Mouse (Mus musculus) brain, adult 2 months (tissue): Measurements from ENCODE around the gene Senp1.

ENCODE experiments used
- DNase-seq: peaks from one replicate; pipeline ENCODE4 v3.0.0; 2011; ENCODE audit warnings: low read depth, low spot score

Senp1 gene

DNA sequence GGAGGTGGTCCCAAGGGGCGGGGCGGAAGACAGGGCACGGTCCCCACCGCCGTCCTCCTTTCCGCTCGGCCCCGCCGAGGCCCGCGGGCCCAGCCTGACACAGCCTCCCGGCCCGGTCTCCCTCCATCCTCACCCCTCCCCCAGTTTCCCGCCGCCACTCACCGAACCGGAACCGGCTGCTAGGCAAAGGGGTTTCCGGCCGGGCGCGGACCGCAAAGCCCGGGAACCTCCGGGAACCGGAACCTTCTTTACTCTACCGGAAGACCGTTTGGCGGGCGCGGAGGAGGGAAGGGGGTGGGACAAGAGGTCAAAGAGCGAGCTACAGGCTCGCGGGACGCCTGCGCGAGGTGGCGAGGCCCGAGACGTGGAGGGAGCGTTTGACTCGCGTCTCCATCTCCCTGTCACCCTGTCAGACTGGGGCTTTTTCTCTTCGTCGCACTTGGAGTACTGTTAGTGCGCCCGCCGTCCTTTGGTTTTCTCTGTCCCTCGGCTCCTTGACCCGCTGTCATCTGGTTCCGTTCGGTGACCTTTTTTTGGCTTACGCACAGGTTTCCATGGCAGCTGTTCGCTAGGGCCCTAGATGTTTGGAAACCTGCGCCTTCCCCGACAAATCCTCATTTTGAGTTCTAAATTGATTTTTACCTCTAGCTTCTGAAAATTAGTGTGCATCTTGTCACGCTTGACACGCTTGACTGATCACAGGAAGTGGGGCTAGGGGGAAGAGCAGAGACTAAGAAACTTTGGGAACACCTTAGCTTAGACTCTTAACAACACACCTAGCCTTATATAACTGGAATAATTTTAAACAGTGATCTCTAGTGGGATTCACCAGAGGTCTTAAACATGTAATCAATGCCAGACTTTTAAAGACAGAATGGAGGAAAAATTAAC, at the start of gene Senp1:
Gene Senp1 (minus strand): TSS at position 624 of the 891 bp plus-strand sequence.
- DNase-seq = peak; percentile 96

DNA sequence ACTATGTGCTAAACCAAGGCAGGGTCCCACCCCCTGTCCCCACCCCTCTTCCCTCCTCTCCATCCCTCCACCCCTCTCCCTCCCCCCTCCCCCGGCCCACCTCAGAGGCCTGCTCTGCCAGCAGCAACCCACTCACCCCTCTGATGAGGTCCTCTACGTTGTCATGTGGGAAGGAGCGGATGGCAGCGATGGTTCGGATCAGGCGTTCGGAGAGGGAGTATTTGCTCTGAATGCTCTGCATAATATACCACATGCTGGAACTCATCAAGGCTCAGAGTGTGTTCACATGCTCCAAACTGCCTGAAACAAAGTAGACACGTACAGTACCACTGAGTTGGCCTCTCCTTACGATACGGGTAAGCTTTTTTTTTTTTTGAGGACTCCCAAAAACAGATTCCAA, 49.0 kb upstream of the Senp1 start:
- peak; percentile 53 for DNase-seq

DNA sequence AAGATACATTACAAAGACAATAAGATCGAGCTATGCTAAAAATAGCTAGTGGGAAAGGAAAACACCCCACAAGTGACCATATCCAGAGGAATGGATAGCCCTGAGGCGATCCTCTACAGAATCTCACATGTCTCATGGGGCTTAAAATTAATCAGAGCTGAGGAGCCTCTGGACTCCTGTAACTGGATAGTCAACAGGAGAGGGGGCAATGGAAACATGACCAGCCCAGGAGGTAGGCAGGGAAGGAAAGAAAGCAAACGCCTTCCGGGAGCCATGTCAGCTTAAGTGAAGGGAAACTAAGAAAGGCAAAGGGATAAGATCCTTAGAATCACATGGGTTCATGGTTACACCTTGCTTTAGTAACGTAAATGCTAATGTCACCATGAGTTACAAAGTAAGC, 47.3 kb upstream of the Senp1 start:
- no peak for DNase-seq

DNA sequence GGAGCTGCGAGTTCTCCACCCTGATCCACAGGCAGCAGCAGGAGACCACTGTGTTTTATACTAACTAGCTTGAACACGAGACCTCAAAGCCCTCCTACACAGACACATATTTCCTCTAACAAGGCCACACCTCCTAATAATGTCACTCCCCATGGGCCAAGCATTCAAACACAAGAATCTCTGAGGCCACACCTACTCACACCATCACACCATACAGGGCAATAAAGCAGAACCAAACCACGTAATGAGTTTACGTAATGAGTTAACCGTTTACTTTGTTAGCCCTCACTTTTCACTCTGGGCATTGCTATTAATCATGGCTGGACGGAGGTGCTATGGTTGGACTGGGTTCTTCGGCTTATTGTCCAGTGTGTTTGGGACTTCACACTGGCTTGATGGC, 46.2 kb upstream of the Senp1 start:
- DNase-seq = no peak

DNA sequence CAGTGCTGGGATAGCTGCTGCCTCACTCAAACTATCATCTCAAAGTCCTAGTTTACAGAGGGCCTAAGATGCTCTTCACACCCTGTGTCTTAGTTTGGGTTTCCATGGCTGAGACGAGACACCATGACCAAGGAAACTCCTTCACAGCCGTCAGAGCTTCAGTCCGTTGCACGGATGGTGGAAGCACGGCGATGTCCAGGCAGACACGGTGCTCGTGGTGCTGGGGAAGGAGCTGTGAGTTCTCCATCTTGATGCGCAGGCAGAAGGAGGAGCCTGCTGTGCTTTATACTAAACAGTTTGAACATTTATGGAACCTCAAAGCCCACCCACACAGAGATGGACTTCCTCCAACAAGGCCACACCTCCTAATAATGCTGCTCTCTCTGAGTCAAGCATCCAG, 43.3 kb upstream of the Senp1 start:
- no peak for DNase-seq

DNA sequence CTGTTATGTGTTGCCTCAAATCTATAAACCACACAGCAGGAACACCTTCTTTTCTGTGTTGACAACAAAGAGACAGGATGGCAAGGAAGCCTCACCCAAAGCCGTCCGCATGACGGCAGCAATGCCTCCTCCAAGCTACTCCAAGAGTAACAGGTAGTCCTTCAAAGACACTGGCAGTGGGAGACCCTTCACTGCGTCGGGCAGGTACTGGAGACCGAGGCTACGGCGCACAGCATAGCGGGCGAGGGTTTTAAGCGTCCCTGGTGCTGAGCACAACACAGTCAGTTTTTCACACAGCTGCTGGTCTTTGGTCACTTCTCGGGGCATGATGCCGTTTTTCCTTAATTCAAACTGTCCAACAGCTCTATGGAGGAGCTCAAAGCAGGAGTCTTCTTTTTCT, 42.1 kb upstream of the Senp1 start:
- DNase-seq = no peak

DNA sequence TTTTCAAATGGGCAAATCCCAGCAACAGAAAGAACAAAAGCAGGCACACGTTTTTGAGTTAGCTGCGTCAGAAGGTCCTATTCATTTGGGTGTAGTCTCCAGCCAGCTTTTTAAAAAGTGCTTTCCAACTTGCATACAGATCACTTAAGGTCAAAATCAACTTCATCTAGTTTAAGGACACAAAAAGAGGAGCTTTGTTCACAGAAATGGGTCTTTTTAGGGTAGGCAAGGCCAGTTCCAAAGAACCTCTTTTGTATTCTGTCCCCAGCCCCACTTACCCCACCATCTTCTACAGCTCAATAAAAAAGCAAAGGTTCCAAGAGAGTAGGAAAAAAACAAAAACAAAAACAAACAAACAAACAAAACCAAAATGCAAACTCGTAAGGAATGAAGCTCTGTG, 41.1 kb upstream of the Senp1 start:
- no peak for DNase-seq

DNA sequence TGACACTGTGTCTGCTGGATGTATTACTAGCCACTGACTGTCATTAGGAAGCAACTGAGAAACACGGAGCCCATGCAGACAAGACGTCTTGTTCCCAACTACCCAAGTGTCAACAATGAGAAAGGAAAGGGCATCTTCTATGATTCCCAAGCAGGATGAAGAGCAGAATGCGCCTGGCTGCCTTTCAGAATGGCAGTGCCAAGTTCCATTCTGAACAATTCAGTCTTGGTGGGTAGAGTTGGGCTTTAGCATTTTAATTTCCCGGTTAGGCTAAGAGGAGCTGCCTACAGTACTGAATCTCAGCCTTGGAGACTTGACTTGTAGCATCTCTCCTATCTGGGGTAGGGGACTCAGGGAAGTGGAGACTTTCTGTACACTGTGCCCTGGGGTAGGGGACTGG, 40.5 kb upstream of the Senp1 start:
- no peak for DNase-seq

DNA sequence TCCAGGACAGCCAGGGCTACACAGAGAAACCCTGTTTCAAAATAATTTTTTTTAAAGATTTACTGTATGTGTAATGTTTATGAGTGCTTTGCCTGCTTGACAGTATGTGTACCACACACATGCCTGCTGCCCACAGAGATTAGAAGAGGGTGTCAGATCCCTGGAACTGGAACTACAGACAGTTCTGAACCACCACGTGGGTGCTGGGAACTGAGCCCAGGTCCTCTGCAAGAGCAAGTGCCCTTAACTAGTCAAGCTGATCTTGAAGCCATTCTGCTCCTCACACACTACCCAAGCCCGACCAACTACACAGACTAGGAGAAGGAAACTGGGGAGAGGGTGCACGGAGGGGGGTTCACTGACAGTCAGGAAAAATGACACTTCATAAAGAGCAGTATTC, 39.9 kb upstream of the Senp1 start:
- no peak for DNase-seq

DNA sequence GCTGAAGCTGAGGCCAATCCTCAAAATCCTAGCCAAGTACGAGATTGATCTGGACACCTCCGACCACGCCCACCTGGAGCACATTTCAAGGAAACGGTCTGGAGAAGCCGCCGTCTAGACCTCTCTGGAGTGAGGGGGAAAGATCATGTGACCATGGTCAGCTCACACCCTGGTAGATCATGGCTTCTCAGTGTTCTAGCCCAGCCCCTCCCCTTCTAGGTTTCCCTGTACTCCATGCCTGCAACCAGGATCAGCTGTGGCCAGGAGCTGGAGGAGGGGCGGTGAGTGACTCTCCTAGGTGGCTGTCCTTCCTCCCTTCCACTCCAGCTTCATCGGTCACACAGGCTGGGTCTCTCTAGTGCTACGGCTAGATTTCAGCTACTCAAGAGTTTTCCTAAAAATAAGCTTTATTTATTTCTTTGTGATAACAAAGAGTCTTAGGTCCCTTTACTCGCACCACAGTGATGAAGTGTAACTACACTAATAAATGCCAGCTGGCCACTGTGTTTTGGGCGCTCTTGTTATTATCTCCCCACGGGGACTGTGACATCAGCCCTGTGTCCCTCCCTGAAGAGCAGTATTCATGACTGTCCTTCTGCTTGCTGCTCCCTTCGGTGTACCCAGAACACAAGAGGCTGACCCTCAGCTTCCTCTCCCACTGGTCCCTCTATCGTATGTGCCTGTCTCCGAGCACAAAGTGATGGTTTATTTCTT, 38.6 kb upstream of the Senp1 start:
- DNase-seq = no peak

DNA sequence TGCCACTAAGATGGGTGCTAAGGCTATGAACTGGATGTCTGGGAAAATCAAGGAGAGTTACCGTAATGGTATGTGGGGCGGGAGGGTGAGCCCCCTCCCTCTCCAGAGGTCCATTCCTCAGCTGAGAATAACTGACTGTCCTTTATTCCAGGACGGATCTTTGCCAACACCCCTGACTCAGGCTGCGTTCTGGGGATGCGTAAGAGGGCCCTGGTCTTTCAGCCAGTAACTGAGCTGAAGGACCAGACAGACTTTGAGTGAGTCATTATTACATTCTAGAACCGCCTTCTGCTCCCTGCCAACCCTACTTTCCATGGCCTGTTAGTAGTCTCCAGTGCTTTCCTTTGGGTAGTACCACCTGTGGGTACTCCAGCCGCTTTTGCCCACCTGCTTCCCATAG, 37.9 kb upstream of the Senp1 start:
- DNase-seq = no peak

DNA sequence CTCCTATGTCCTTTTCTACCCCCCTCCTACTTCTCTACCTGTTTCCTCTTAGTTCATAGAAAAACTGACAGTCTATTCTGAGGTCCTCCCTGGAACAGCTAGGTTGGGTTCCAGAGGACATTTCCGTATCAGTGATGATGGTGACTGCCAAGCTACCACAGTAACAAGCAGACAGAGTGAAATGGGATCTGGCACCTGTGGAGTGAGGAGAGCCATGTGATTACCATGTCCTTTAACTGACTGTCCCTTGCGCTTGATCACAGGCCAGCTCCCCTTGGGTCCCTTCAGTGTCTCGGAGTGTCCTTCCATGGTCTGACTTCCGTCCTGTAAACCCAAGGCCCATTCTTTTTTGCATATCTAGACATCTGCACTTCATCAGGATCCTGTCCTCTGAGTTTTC, 37.5 kb upstream of the Senp1 start:
- DNase-seq = no peak

DNA sequence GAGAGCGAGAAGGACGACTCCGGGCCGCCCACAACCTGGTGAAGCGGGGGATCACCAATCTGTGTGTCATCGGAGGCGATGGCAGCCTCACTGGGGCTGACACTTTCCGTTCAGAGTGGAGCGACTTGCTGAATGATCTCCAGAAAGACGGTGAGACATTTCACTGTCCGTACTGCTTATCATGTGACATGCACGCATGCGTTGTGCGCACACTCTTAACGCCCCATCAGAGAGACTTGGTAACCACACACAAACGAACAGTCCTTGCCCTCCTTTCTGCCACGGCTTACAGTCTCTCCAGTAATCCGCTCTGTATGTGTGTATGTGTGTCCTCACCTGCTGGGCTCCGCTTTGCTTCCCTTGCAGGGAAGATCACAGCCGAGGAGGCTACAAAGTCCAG, 27.3 kb upstream of the Senp1 start:
- no peak for DNase-seq

DNA sequence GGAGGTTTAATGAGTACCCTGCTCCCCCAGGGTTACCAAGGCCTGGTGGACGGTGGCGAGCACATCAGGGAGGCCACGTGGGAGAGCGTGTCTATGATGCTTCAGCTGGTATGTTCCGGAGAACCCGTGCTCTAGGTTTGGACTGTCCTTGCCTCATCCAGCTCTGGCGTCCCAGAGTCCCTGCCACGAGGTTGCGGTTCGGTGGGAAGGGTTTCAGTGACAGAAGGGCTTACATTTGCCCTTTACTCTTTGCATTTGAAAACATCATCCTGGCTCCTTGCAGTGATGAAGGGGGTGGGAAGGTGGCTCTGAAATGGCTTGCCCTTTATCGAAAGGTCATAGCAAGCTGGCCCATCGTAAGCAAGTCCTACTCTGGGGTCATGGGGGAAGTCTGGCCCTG, 25.8 kb upstream of the Senp1 start:
- DNase-seq = no peak

DNA sequence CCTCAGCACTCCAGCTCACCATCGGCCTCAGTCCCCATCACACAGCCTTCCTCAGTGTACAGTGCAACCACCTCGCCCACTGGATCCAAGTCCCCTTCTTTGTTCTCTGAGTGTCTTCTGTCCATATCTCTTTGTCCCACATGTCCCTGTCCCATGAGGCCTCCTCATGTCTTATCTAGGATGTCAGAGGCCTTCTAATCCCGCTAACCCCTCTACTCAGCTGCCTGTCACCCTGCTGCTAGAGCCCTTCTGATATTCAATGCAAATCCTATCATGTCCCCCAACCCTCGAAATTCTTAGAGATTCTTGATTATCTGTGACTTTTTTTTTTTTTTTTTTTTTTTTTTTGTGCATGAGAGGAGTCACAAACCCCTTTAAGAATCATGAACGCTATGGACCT, 22.7 kb upstream of the Senp1 start:
- no peak for DNase-seq

DNA sequence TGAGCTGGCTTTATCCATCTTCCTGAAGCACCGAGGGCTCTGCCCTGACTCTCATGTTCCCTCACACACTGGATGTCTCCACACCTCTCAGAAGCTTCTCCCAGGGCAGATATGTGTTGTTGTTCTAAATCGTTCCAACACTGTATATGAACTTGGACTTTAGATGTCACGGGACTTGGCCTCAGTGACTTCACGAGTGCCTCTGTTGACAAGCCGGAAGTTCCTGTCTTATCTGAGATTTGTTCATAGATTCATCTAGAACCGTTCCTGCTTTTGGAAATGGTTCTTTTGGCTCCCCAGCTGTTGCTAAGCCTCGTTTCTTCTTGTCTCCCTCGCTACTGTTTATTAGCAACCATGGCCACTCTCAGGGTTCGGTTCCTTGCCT, 22.2 kb upstream of the Senp1 start:
- DNase-seq = no peak

DNA sequence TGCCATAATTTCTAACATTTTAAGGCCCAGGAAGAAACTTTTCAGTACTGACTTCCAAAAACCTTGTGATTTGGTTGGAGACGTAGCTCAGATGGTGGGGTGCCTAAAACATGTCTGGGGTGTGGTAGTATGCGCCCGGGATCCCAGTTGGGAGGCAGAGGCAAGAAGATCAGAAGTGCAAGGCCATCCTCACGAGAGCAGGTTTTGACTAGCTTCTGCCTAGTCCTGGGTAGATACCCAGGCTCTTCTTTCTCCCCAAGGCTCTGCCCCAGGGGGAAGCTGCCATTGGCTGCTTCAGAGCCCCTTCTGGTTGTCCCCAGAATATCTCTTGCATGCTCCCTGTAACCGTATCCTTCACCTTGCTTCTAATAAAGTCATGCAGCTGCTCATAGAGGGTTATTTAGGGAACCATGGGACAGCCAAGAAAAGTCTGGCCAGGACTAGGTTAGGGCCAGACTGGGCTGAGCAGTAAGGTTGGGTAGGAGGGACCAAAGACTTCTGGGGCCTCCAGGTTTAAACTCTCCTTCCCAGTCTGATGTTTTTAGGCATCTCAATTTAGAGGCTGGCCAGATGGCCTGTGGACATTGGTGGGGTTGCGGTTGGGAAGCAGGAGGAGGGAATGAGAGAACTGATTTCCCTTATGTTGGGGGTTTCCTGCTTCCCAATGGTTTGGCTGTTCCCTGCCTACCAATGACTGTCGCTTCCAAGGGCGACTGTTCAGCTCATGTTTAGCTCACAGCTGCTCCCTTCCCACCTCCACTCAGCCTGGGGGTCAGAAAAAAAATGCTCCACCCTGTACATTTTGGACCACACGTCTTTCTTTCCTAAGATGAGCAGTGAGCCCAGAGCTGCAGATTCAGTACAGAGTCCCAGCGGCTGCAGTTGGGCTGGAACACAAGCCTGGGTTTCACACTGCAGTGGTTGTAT, 21.6 kb upstream of the Senp1 start:
- DNase-seq = peak; percentile 51

DNA sequence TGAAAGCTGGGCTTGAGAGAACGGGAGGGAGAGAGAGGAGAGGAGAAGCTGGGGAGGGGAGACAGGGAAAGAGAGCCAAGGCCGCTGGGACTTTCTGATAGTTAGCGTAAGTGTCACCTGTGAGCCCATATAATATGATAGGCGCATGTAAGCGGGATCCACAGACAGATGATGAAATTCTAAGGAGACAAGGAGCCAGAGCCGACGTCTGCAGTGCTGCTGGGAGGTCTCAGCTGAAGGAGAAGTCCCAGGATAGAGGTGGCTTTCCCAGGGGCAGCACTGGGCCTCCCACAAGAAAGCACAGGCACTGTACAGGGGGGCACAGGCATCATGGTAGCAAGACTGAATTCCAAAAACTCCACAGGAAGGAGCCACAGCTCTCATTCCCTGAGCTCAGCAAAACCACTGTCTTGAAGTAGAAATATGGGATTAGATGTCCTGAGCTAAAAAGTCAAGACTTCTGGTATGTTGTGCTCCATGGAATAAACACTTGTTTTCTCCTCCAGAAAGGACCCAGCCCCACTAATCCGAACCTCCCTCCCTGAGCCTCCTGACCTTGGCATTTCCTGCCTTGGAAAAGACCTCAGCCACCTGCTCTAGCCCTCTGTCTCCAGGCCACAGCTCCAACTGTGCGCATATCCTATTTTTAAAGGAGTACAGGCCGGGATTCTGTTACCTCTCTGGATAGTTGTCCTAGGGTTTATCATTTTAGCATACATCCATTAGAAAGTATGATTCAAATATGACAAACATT, 20.7 kb upstream of the Senp1 start:
- DNase-seq = peak; percentile 69

DNA sequence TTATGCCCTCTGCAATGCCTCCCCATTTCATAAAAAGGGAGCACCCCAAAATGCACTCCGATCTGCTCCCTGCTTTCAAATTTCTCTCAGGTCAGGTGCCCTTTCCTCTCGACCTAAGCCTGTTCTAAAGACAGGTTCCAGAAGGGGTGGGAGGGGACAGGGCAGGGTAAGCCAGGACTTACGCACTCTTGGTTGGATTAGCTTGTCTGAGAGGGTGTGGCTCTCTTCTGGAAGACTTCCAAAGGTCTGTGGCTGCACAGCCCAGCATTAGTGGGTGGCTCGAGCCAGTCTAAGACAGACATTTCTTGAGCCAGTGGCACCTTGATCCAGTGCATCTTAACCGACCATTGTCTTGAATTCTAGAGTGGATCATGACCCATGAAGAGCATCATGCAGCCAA, 18.2 kb upstream of the Senp1 start:
- DNase-seq = peak; percentile 30

DNA sequence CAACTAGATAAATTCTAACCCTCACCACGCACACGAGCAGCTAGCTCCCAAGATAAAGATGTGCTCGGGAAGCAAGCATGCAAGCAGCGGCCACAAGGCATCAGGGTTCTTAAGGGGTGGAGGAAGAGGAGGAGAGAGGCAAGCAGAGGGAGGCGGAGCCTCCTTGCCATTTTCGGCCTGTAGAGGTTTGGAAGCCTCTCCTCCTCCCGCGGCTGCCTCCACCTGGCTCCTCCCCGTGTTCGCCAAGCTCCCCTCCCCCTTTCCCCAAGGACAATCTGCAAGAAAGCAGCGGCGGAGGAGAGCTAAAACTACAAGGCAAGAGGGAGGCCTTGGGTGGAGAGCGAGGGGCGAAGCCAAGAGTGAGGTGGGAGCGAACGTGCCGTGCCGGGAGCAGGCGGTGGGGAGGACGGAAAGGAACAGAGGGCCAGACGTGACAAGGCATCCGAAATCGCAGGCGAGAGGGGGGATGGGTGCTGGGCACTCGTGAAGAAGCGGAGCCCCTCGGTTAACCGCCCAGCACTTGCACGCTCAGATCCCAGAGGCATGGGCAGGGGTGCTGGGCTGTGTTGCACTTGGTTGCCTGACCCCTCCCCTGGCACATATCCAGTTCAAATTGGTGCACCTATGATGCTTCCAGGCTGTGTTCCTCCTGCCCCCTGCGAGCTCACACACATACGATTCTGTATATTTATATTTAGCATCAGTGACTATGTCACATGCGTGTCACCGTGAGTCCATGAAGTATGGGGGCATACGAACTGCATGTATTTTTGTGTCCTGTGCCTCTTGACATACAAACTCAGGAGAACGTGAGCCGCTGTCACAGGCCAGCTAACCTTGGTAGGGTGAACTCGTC, 15.0 kb upstream of the Senp1 start:
- peak; percentile 98 for DNase-seq
